Mouse (Mus musculus) forebrain, embryonic 13.5 days (tissue): ENCODE measurements at regions not wholly inside any gene's neighbourhood (a gene's known extent, or its start where the extent isn't known, plus 50 kb on each side); places are given as distances from the start of the nearest gene placed in this dataset.

Experiments used
- ATAC-seq: fragments of 200-750 bp; cut with Nextera tagmentation; 2 replicates; pipeline ENCODE4 v1.8.0; 2017
- H3K27ac ChIP-seq: fragments of 300-500 bp; sonication (generic); 2 replicates; pipeline ENCODE4 v1.5.1; 2015; ENCODE audit warnings: inconsistent platforms, mild to moderate bottlenecking, moderate library complexity
- H3K27me3 ChIP-seq: fragments of 300-500 bp; sonication (generic); 2 replicates; pipeline ENCODE4 v1.6.1; 2015; ENCODE audit warnings: mild to moderate bottlenecking, inconsistent platforms
- H3K36me3 ChIP-seq: fragments of 300-500 bp; sonication (generic); 2 replicates; pipeline ENCODE4 v1.6.1; 2015; ENCODE audit warnings: mild to moderate bottlenecking, inconsistent platforms; ENCODE audit not compliant: poor library complexity, severe bottlenecking
- H3K4me1 ChIP-seq: fragments of 300-500 bp; sonication (generic); 2 replicates; pipeline ENCODE4 v1.6.1; 2015; ENCODE audit warnings: inconsistent platforms
- H3K4me2 ChIP-seq: fragments of 300-500 bp; sonication (generic); 2 replicates; pipeline ENCODE4 v1.6.1; 2015; ENCODE audit warnings: inconsistent platforms, mild to moderate bottlenecking, moderate library complexity
- H3K4me3 ChIP-seq: fragments of 300-500 bp; sonication (generic); 2 replicates; pipeline ENCODE4 v1.5.1; 2015; ENCODE audit warnings: mild to moderate bottlenecking, inconsistent platforms
- H3K9ac ChIP-seq: fragments of 300-500 bp; sonication (generic); 2 replicates; pipeline ENCODE4 v1.6.1; 2015; ENCODE audit warnings: mild to moderate bottlenecking, inconsistent platforms
- H3K9me3 ChIP-seq: fragments of 300-500 bp; sonication (generic); replicated peaks from 2 replicates; pipeline ENCODE4 v1.6.1; 2016; ENCODE audit warnings: inconsistent platforms
- WGBS: fragments of 180-500 bp; shearing (Covaris S2); methylation state at CpG from one replicate; pipeline ENCODE4 v1.1.7; 2015; 5-methylcytosine and 5-hydroxymethylcytosine counted together

DNA sequence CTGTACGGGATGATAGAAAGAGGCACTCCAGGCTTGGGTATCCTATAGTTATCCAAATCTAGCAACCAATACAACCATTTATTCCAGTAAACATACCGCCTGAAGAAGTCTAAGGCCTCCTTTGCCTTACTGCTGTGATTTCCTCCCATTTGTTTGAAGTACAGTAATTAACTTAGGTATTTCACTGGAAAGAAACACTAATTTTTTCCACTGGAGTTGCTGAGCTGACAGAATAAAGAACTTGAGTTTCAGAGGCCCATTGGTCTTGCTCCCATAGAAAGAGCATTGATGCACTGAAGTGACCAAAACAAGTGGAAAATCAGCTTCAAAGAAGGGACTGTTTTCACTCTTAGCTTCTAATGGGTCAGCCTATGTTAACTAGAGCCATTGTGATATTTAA lies 1100.8 kb upstream of the Gm7489 start:
- WGBS = 87% methylated on average over 2 of the region's 2 CpGs
- H3K9me3 ChIP-seq = no peaks in the 10 kb centered on the region
- H3K36me3 ChIP-seq = no peaks in the 10 kb centered on the region
- ATAC-seq = no peak
- H3K4me1 ChIP-seq = no peaks in the 10 kb centered on the region
- no peak overlapping the region for H3K4me3 ChIP-seq
- H3K27me3 ChIP-seq = no peaks in the 10 kb centered on the region
- H3K9ac ChIP-seq = no peak overlapping the region
- no peak overlapping the region for H3K4me2 ChIP-seq
- H3K27ac ChIP-seq = no peak overlapping the region

DNA sequence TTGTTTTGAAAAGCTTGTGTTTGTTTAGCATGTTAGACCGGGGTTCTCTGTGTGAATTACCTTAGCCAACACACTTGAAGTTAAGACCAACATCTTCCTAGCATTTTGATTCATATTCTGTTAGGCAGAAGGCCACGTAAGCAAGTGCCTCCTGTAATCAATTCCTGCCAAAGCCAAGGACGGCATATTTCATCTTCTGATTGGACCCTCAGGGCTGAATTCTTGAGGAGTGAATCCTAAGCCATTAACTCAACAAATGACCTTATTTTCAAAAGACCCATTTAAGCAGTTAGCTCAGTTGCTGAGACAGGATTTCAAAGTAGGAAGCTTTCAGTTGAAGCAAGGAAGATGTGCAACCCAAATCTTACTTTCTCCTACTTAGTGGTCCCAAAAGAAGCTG lies 1099.5 kb upstream of the Gm7489 start:
- Histone ChIP-seq H3K9ac (no peak overlapping the region), H3K27me3 (no peaks in the 10 kb centered on the region), H3K4me2 (no peak overlapping the region), H3K9me3 (no peaks in the 10 kb centered on the region), H3K4me1 (no peaks in the 10 kb centered on the region), H3K4me3 (no peak overlapping the region), H3K36me3 (no peaks in the 10 kb centered on the region), H3K27ac (no peak overlapping the region)
- 87% methylated on average over 3 of the region's 3 CpGs for WGBS
- ATAC-seq = no peak

DNA sequence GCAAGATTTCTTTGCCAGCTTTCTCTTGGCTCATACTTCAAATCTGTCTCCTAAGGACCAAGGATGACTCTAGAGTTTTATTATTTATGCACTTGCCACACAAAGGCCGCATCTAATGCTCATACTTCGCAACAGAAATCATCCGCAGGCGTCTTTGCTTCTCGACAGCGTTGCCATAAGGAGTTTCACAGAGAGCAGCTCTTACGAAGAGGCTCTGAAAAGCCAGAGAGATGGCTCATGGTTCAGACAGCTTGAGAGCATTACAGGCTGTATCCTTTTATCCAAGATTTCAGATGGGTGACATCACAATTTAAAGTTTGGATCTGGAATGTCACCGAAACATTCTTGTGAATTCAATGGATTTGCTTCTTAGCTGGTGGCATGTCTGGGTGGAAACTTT lies 1098.7 kb upstream of the Gm7489 start:
- Histone ChIP-seq H3K9me3 (no peaks in the 10 kb centered on the region), H3K27ac (no peak overlapping the region), H3K4me1 (no peaks in the 10 kb centered on the region), H3K27me3 (no peaks in the 10 kb centered on the region), H3K36me3 (no peaks in the 10 kb centered on the region), H3K4me3 (no peak overlapping the region), H3K4me2 (no peak overlapping the region), H3K9ac (no peak overlapping the region)
- 94% methylated on average over 8 of the region's 8 CpGs for WGBS
- no peak for ATAC-seq

DNA sequence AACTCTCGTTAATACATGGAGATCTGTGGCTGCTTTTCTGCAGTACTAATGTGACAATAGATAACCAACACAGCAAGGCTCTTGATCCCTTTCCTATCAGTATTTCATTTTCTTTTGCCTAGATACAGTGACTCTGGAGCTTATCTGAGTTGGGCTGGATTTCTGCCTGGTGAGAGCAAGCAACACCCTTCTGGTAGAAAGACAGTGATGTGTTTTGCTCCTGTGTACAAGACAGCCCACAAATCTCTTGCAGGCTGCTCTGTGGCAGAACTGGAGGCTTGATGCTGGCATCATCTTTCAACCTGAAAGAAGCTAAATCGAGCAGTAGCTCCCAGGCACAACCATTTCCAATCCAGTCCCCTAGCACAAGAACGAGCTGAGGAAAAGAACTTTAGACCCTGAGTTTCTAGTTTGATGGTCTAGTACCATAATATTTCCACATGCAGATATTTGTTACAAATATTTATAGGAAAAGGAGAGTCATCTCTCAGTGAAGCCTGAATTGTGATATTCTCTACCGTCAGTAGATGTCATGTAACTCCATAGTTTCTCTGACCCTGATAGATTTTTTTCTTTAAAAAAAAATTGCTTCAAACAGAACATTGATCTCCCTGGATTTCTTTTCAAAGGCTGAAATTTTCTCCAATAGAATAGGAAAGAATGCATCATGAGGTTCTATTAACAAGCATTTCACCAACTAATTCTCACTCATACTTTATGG lies 1079.1 kb upstream of the Gm7489 start:
- Histone ChIP-seq H3K9ac (no peak overlapping the region), H3K36me3 (no peaks in the 10 kb centered on the region), H3K27me3 (no peaks in the 10 kb centered on the region), H3K27ac (no peak overlapping the region), H3K4me1 (no peaks in the 10 kb centered on the region), H3K4me3 (no peak overlapping the region), H3K4me2 (no peak overlapping the region), H3K9me3 (no peaks in the 10 kb centered on the region)
- ATAC-seq = no peak
- 88% methylated on average over 4 of the region's 4 CpGs for WGBS

DNA sequence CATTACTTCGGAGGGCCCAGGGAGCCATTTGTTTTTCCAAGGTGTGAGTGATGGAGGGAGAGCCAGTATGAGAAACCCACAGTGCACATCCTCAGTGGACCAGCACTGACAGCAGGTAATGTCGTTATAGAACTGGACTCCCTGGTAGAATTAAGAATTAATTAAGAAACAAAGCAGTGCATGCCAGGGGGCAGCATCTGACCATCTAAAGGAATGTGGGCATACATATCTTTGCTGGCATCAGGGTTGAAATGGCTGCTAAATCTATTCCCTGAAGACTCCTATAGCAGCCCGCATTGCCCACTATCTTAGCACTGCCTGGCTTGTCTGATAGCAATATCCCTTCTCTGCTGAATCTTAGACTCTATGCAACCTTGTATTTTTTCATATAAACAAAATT lies 1076.1 kb upstream of the Gm7489 start:
- Histone ChIP-seq H3K9ac (no peak overlapping the region), H3K27ac (no peak overlapping the region), H3K4me2 (no peak overlapping the region), H3K9me3 (no peaks in the 10 kb centered on the region), H3K4me3 (no peak overlapping the region), H3K27me3 (no peaks in the 10 kb centered on the region), H3K36me3 (no peaks in the 10 kb centered on the region), H3K4me1 (no peaks in the 10 kb centered on the region)
- 78% methylated on average over 3 of the region's 3 CpGs for WGBS
- ATAC-seq = no peak

DNA sequence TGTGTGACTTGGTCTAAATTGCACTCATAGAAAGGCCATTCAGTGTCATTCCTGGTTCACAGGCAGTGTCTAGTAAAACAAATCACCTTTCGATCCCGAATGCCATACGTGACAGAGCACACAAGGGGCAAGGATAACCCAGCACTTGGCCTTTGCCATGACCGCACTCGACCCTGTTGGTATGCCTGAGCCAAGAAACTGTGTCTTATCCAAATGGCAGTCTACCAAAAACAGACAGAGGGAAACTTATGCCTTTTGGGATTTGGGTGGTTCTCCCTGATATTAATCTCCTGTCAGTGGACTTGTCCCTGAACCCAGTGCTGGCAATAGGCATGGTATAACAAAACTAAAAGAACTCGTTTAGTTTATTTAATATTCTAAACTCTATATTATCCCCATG lies 1063.9 kb upstream of the Gm7489 start:
- no peak for ATAC-seq
- Histone ChIP-seq H3K27ac (no peak overlapping the region), H3K4me2 (no peak overlapping the region), H3K27me3 (no peaks in the 10 kb centered on the region), H3K9me3 (no peaks in the 10 kb centered on the region), H3K36me3 (no peaks in the 10 kb centered on the region), H3K4me1 (no peaks in the 10 kb centered on the region), H3K4me3 (no peak overlapping the region), H3K9ac (no peak overlapping the region)
- WGBS = 95% methylated on average over 6 of the region's 6 CpGs

DNA sequence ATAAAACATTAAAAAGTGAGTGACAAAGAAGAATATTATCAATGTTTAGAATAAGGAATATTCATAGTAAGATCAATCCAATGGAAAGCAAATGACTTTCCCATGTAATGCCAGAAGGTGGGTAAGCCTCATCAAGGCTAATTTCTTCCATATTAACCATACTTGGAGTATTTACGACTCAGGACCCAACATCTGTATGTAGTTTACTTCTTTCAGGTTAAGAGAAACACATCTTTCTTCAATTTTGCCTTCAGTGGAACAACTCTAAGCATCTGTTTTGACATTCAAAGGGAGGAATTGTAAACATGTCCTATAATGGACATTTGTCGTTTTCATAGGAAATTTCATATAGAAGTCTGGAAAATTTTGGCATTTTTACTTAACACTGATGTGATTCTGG lies 1047.8 kb upstream of the Gm7489 start:
- 88% methylated on average over 2 of the region's 2 CpGs for WGBS
- no peaks in the 10 kb centered on the region for H3K4me1 ChIP-seq
- H3K9me3 ChIP-seq = no peaks in the 10 kb centered on the region
- no peaks in the 10 kb centered on the region for H3K36me3 ChIP-seq
- H3K9ac ChIP-seq = no peak overlapping the region
- ATAC-seq = no peak
- no peaks in the 10 kb centered on the region for H3K27me3 ChIP-seq
- no peak overlapping the region for H3K4me2 ChIP-seq
- no peak overlapping the region for H3K27ac ChIP-seq
- no peak overlapping the region for H3K4me3 ChIP-seq

DNA sequence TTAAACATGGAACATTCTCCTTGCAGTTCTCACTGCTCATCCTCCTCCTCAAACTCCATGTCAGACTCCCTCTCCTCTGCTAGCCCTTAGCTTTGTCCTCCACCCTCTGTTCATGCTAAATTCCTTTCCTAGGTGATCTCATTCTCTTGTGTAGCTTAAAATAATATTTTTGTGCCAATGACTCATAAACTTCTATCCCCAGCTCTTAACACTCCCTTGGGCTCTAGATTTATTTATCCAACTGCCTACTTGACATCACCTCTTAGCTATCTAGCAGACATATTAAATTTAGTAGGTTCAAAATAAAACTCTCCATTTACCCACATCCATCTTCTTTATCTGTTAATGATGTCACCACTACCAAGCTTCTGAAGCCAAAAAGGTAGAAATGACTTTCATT lies 1036.6 kb upstream of the Gm7489 start:
- no peak for ATAC-seq
- Histone ChIP-seq H3K9ac (no peak overlapping the region), H3K9me3 (no peaks in the 10 kb centered on the region), H3K4me1 (no peaks in the 10 kb centered on the region), H3K4me3 (no peak overlapping the region), H3K36me3 (no peaks in the 10 kb centered on the region), H3K27me3 (no peaks in the 10 kb centered on the region), H3K4me2 (no peak overlapping the region), H3K27ac (no peak overlapping the region)

DNA sequence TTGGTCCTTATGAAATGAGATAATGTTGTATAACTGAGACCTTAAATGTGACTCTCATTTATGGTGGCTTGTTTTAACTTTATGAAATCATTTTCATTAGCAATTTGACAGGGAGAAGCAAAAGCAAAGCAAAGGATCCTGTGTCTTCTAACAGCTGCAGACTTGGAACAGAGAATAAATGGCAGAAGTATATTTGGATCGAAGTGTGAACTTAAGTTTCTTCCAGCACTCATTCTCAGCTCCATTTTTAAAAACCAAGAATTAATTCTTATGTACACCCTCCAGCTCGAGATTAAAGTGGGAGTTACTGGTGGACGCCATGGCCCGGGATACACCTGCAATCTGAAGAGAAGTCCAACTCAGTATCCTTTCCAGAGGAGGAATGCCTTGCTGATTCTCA lies 1026.0 kb upstream of the Gm7489 start:
- Histone ChIP-seq H3K27me3 (no peaks in the 10 kb centered on the region), H3K9me3 (no peaks in the 10 kb centered on the region), H3K4me1 (no peaks in the 10 kb centered on the region), H3K4me3 (no peak overlapping the region), H3K27ac (no peak overlapping the region), H3K4me2 (no peak overlapping the region), H3K36me3 (no peaks in the 10 kb centered on the region), H3K9ac (no peak overlapping the region)
- 86% methylated on average over 4 of the region's 4 CpGs for WGBS
- ATAC-seq = no peak

DNA sequence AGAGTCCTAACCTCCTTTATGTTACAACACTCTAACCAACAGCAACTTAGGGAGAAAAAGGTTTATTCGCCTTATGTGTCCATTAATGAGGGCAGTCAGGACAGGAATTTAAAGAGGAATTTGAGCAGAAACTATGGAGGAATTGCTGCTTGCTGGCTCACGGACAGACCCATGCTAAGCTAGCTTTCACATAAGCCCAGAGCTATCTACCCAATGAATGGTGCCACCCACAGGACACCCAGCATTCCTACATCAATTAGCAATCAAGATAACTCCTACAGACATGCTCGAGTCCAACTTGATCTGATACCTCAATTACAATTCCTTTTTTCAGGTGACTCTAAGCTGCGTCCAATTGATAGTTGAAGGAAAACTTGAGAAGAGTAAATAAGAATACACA lies 1021.2 kb upstream of the Gm7489 start:
- no peak overlapping the region for H3K9ac ChIP-seq
- H3K27ac ChIP-seq = no peak overlapping the region
- no peak overlapping the region for H3K4me3 ChIP-seq

DNA sequence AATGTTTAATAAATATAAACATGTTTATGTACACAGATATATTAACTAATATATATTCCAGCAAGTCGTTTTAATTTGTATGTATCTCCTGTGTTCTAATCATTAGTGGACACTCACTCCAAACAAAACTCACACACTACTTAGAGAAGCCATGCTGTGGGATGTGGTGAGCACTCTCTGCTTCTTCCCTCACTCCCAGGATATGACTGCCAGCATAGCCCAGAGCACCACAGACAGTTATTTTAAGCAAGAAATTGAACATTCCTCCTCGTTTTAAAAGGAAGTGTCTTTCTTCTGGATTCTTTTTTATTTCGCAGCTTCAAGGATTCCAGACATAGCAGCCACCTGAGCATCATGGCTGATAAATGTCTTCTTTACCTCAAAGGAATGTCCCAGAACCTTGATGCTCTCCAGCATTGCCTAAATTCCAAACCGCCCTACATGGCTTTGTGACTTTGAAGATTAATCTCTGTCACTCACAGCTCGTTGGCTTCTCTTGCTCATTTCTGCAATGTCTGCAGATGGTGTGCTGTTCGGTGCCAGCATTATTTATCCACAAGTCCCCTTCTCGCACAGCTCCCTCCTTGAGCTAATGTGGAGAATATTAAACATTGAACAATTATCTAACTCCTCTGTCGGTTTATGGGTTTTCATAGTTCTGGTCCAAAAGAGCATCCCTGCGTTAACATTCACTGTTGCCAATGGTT lies 992.3 kb upstream of the Gm7489 start:
- 0 out of 2 replicates have a peak, but pooled peaks have one; percentile 45 for ATAC-seq
- Histone ChIP-seq H3K4me3 (no peak overlapping the region), H3K9me3 (0 out of 2 replicates have a peak, but pooled peaks cover 3% of the 10 kb centered on the region), H3K9ac (no peak overlapping the region), H3K4me2 (no peak overlapping the region), H3K36me3 (no peaks in the 10 kb centered on the region), H3K27ac (no peak overlapping the region), H3K4me1 (no peaks in the 10 kb centered on the region), H3K27me3 (no peaks in the 10 kb centered on the region)
- WGBS = 81% methylated on average over 9 of the region's 9 CpGs

More for the DNA sequence above, 1021.2 kb upstream of the Gm7489 start:
- Histone ChIP-seq H3K4me2 (no peak overlapping the region), H3K4me1 (no peaks in the 10 kb centered on the region), H3K36me3 (no peaks in the 10 kb centered on the region), H3K27me3 (no peaks in the 10 kb centered on the region), H3K9me3 (no peaks in the 10 kb centered on the region)
- 79% methylated on average over 4 of the region's 4 CpGs for WGBS
- no peak for ATAC-seq

DNA sequence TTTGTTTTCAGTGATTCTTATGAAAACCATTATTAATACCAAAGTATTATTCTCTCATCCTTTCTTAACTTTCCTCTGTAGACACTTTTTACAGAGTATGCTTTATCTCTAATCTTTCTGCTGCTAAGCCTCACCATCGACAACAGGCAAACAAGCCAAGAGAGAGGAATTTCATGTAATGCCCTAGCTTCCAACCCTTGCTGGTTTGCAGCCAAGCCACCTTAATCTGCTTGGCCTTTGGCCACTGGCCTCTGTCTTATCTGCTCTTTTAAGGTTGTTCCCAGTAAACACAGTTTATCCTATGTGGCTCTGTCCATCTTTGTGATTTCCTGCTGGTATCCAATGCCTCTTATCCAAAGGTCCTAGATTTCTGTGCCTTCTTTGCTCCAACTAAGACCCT lies 986.6 kb upstream of the Gm7489 start:
- H3K36me3 ChIP-seq = no peaks in the 10 kb centered on the region
- WGBS = 71% methylated on average over 1 of the region's 1 CpGs
- H3K9me3 ChIP-seq = no peaks in the 10 kb centered on the region
- H3K4me2 ChIP-seq = no peak overlapping the region
- no peak overlapping the region for H3K9ac ChIP-seq
- H3K4me3 ChIP-seq = no peak overlapping the region
- ATAC-seq = no peak
- H3K27me3 ChIP-seq = no peaks in the 10 kb centered on the region
- H3K27ac ChIP-seq = no peak overlapping the region
- 0 out of 2 replicates have a peak, but pooled peaks cover 3% of the 10 kb centered on the region for H3K4me1 ChIP-seq

DNA sequence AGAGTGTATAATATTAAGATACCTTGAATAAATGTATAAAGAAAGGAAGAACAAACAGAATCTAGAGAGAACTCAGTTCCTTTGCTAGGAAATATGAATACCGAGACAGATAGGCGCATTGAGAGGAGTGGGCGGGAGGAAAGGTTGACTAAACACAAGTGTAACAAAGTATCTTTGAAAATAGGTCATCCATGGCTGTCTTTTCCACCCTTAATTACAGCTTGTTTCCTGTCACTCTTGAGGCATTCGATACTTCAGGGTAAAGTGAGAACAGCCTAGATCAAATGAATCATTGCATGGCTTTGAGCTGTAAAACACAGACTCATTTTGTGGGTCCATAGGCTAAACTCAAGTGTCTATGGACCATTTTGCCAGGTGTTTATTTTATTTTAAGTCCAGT lies 985.3 kb upstream of the Gm7489 start:
- no peaks in the 10 kb centered on the region for H3K9me3 ChIP-seq
- no peaks in the 10 kb centered on the region for H3K36me3 ChIP-seq
- no peak overlapping the region for H3K4me2 ChIP-seq
- 0 out of 2 replicates have a peak, but pooled peaks cover 3% of the 10 kb centered on the region for H3K4me1 ChIP-seq
- no peak overlapping the region for H3K9ac ChIP-seq
- H3K4me3 ChIP-seq = no peak overlapping the region
- H3K27me3 ChIP-seq = no peaks in the 10 kb centered on the region
- H3K27ac ChIP-seq = no peak overlapping the region
- ATAC-seq = no peak
- 91% methylated on average over 4 of the region's 4 CpGs for WGBS
